Mouse (Mus musculus) G1E (cell line): Measurements from ENCODE around the gene Vps4a. TPM values are rescaled to one million over a fixed set of nuclear protein-coding genes. Genes with fewer than 3 reads are reported as not detected.
A peak's percentile ranks its signal among the peaks of the same experiment; 100 is the strongest.
"Not testable (repeated sequence)": the region's sequence is repeated elsewhere in the genome, so short reads cannot be mapped to it uniquely, and the experiment has no call there.

Source experiments
- ATAC-seq: 2 replicates; pipeline ENCODE4 v1.8.0; 2016; ENCODE audit warnings: mild to moderate bottlenecking; ENCODE audit not compliant: insufficient number of reproducible peaks, poor library complexity, low FRiP score, severe bottlenecking; ENCODE audit errors: extremely low read depth
- DNase-seq: peaks from one replicate; pipeline ENCODE4 v3.0.0; 2012; ENCODE audit warnings: low spot score
- H3K27me3 ChIP-seq: 2 replicates; pipeline ENCODE4 v1.6.1; 2012; ENCODE audit warnings: mild to moderate bottlenecking, low read length, inconsistent platforms; ENCODE audit not compliant: insufficient read depth
- H3K36me3 ChIP-seq: replicated peaks from 2 replicates; pipeline ENCODE3; 2012; ENCODE audit warnings: mild to moderate bottlenecking, inconsistent platforms
- H3K4me1 ChIP-seq: 2 replicates; pipeline ENCODE4 v1.6.1; 2012; ENCODE audit warnings: low read depth, low read length, inconsistent platforms, mixed read lengths; ENCODE audit not compliant: insufficient read depth
- H3K4me3 ChIP-seq: 2 replicates; pipeline ENCODE4 v1.5.1; 2012; ENCODE audit warnings: low read depth, mild to moderate bottlenecking, inconsistent platforms, low read length, moderate library complexity, mixed read lengths
- H3K9me3 ChIP-seq: replicated peaks from 2 replicates; pipeline ENCODE4 v1.6.1; 2012; ENCODE audit warnings: inconsistent platforms
- CTCF ChIP-seq: IDR thresholded peaks from 2 replicates; pipeline ENCODE4 v1.5.1; 2012; ENCODE audit warnings: low read depth, low read length, inconsistent platforms, mixed read lengths
- GATA1 ChIP-seq: IDR thresholded peaks from 2 replicates; pipeline ENCODE4 v1.6.1; 2012; ENCODE audit warnings: borderline replicate concordance, low read length, inconsistent platforms, mixed read lengths
- GATA2 ChIP-seq: IDR thresholded peaks from 2 replicates; pipeline ENCODE4 v1.6.1; 2012; ENCODE audit warnings: low read depth, low read length, inconsistent platforms, borderline replicate concordance
- POLR2AphosphoS5 ChIP-seq: IDR thresholded peaks from 2 replicates; pipeline ENCODE4 v1.6.1; 2012; ENCODE audit warnings: low read depth, low read length, inconsistent platforms; ENCODE audit not compliant: insufficient replicate concordance
- TAL1 ChIP-seq: conservative IDR thresholded peaks from 2 replicates; pipeline ENCODE4 v1.6.1; 2012; ENCODE audit warnings: low read depth, low read length, inconsistent platforms, mixed read lengths
- polyA plus RNA-seq: library from polyadenylated mRNA; stranded (reverse); fragments of >175 nt; gene quantifications from 2 replicates; pipeline ENCODE4 v1.2.3, GENCODE M21; 2012
- total RNA-seq, 2 experiments: library from RNA; stranded (forward) in 1 of 2; stranded (reverse) in 1 of 2; fragments of 200-1000 nt in 1 of 2; fragments of >200 nt in 1 of 2; fragmentation: Nextera tagmentation in 1 of 2; gene quantifications; 2 replicates each; pipeline ENCODE4 v1.2.3; 2014 to 2017

Gene Vps4a
- total RNA-seq (2014; fragmentation: Nextera tagmentation) (27.3 and 28.6 TPM in 2 replicates), total RNA-seq (2017) (51.1 and 51.2 TPM in 2 replicates), polyA plus RNA-seq (22.0 and 24.8 TPM in 2 replicates)

DNA sequence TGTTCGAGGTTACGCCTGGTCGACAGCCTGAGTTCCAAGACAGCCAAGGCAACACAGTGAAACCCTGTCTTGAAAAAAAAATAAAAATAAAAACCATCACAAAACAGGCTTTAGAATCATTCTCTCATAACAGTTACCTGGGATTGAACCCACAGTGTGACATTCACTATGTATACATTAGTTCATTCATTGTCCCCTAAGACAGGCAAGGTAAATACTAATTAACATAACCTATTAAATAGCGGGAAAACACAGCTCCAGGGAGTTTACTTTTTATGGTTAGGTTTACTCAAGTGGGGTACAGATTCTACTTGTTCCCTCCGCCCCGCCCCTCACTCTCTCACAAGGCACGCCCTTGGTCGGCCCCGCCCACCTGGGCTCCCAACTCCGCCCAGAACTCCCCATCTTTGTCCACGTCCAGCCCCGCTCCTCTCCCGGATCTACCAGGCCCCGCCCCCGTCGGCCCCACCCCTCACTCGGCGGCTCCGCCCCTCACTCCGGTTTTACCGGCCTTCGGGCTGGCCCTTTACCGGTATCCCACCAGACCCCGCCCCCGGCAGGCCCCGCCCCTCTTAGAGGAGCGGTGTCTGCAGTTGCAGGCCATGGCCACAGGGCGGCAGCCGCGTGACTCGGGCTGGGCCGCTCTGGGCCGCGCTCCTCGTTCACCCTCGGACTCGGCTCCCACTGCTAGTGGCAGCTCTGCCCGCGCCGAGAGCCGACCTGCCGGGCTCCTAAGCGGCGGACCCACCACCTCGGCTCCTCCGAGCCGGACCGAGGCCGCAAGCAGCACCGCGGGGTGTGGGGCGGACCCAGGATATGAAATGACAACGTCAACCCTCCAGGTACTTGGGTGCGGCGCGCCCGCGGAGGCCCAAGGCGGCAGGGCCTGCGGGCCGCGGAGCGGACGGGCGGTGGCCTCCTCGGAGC lies at the start of gene Vps4a:
Gene Vps4a (plus strand): TSS at position 573 of the 927 bp plus-strand sequence.
- DNase-seq: peak; percentile 96
- H3K36me3 ChIP-seq: peaks cover 28% of the 10 kb centered on the region
- H3K27me3 ChIP-seq: no peaks in the 10 kb centered on the region; the same call in 1 of the 2 replicates
- no peaks in the 10 kb centered on the region for H3K9me3 ChIP-seq
- peaks cover 40% of the 10 kb centered on the region for H3K4me1 ChIP-seq
- peak within 1 kb of the TSS; percentile 95 for H3K4me3 ChIP-seq
- peak; percentile 49 for TF ChIP-seq CTCF
- TF ChIP-seq TAL1: no peak
- no peak for TF ChIP-seq POLR2AphosphoS5
- peak; percentile 91 for ATAC-seq

- TF ChIP-seq TAL1: no peak
- no peak for TF ChIP-seq CTCF
- no peak for TF ChIP-seq GATA2
- no peak for TF ChIP-seq GATA1
- no peak for TF ChIP-seq POLR2AphosphoS5
- no peak overlapping the region for H3K4me3 ChIP-seq
- H3K4me1 ChIP-seq: no peaks in the 10 kb centered on the region
- H3K27me3 ChIP-seq: no peaks in the 10 kb centered on the region
- H3K9me3 ChIP-seq: no peaks in the 10 kb centered on the region
- ATAC-seq (no peak), DNase-seq (no peak)
- peaks cover 15% of the 10 kb centered on the region for H3K36me3 ChIP-seq
Measured at GRCm38 (mm10) chr8:106985404-106985821, 45.6 kb upstream of the Vps4a start.

GRCm38 (mm10) chr8:106985951-106986350 lies 45.1 kb upstream of the Vps4a start:
- TF ChIP-seq TAL1: no peak
- no peak for TF ChIP-seq GATA2
- TF ChIP-seq CTCF: no peak
- TF ChIP-seq POLR2AphosphoS5: no peak
- no peak for TF ChIP-seq GATA1
- H3K27me3 ChIP-seq: no peaks in the 10 kb centered on the region
- no peak for ATAC-seq
- no peaks in the 10 kb centered on the region for H3K4me1 ChIP-seq
- DNase-seq: no peak
- H3K36me3 ChIP-seq: peaks cover 15% of the 10 kb centered on the region
- no peaks in the 10 kb centered on the region for H3K9me3 ChIP-seq
- no peak overlapping the region for H3K4me3 ChIP-seq

DNA sequence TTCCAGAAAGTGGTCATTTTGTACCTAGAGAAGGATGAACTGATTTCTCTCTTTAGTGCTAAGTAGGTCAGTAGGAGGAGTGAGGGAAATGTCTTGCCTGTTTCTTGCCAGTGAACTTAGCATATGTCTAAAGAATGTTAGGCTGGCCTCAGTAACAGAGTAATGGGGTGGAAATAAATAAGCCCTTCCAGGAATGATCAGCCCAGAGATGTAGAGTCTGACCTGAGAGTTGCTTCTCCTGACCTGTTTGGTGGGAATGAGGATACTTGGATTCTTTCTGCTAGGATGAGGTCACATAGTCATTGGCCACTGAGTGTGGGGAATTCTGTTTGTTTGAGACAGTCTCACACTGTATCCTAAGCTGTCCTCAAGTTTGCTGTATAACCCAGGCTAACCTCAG lies 43.5 kb upstream of the Vps4a start:
- H3K27me3 ChIP-seq: no peaks in the 10 kb centered on the region
- H3K9me3 ChIP-seq: no peaks in the 10 kb centered on the region
- H3K4me3 ChIP-seq: no peak overlapping the region
- H3K4me1 ChIP-seq: no peaks in the 10 kb centered on the region
- peaks cover 18% of the 10 kb centered on the region for H3K36me3 ChIP-seq
- TF ChIP-seq POLR2AphosphoS5 (no peak), CTCF (no peak), TAL1 (no peak), GATA2 (no peak), GATA1 (no peak)
- ATAC-seq (no peak), DNase-seq (no peak)

- Histone ChIP-seq H3K4me1 (no peaks in the 10 kb centered on the region), H3K4me3 (no peak overlapping the region), H3K9me3 (no peaks in the 10 kb centered on the region), H3K36me3 (peaks cover 11% of the 10 kb centered on the region), H3K27me3 (no peaks in the 10 kb centered on the region)
- no peak for DNase-seq
- TF ChIP-seq CTCF: no peak
- no peak for TF ChIP-seq GATA1
- no peak for TF ChIP-seq GATA2
- no peak for TF ChIP-seq POLR2AphosphoS5
- no peak for TF ChIP-seq TAL1
- ATAC-seq: no peak
Measured at GRCm38 (mm10) chr8:106991393-106991792, 39.6 kb upstream of the Vps4a start.

- not testable (repeated sequence) for H3K4me3 ChIP-seq, H3K27me3 ChIP-seq, H3K9me3 ChIP-seq, ATAC-seq, H3K4me1 ChIP-seq, DNase-seq
- H3K36me3 ChIP-seq: peaks cover 22% of the 10 kb centered on the region
Measured at GRCm38 (mm10) chr8:106996339-106996738, 34.7 kb upstream of the Vps4a start.
